Mouse (Mus musculus): ENCODE data around the gene Cyp2f2. TPM values are rescaled to one million over a fixed set of nuclear protein-coding genes. Genes with fewer than 3 reads are reported as not detected.

Gene Cyp2f2
- total and polyA plus RNA-seq, 3 experiments = 0.60 to 220 (median 0.93) TPM

- H3K4me3 ChIP-seq = no peak overlapping the region
- no peaks in the 10 kb centered on the region for H3K36me3 ChIP-seq (ENCODE audit: control insufficient read depth, insufficient read depth, low read length)
- no peak overlapping the region for H3K27ac ChIP-seq
- H3K9ac ChIP-seq (ENCODE audit: low read depth, low read length) = no peak overlapping the region
- no peak for DNase-seq
- intact Hi-C loops (cut with DNase I) = loop anchor here (10.0 kb wide), 1 partner anchor 350 kb away; no protein-coding TSS in a partner anchor
- H3K27me3 ChIP-seq (ENCODE audit: control insufficient read depth, insufficient read depth, low read length) = no peaks in the 10 kb centered on the region
- no peaks in the 10 kb centered on the region for H3K4me1 ChIP-seq (ENCODE audit: control insufficient read depth, insufficient read depth, low read length)
- H3K79me2 ChIP-seq (replicated peaks; ENCODE audit: control insufficient read depth, insufficient read depth, low read length) = no peaks in the 10 kb centered on the region
- no peak for TF ChIP-seq CTCF (IDR thresholded peaks at IDR 0.05)
- TF ChIP-seq EP300 (IDR thresholded peaks at IDR 0.05; ENCODE audit: insufficient read depth, low read depth, low read length) = no peak
- no peak for TF ChIP-seq POLR2A (IDR thresholded peaks at IDR 0.05; ENCODE audit: insufficient read depth, low read depth, low read length)
- WGBS = 71% methylated on average over 4 of the region's 4 CpGs
Measured at GRCm38 (mm10) chr7:27124969-27125368, 5.3 kb downstream of the Cyp2f2 start.

- Histone ChIP-seq H3K79me2 (replicated peaks; ENCODE audit: control insufficient read depth, insufficient read depth, low read length) (no peaks in the 10 kb centered on the region), H3K4me3 (no peak overlapping the region), H3K36me3 (ENCODE audit: control insufficient read depth, insufficient read depth, low read length) (no peaks in the 10 kb centered on the region), H3K9ac (ENCODE audit: low read depth, low read length) (no peak overlapping the region), H3K27ac (no peak overlapping the region), H3K27me3 (ENCODE audit: control insufficient read depth, insufficient read depth, low read length) (no peaks in the 10 kb centered on the region), H3K4me1 (ENCODE audit: control insufficient read depth, insufficient read depth, low read length) (no peaks in the 10 kb centered on the region)
- DNase-seq = peak in 1 of 2 experiments; percentile 13
- peak; percentile 62 for TF ChIP-seq CTCF (IDR thresholded peaks at IDR 0.05)
- no peak for TF ChIP-seq POLR2A (IDR thresholded peaks at IDR 0.05; ENCODE audit: insufficient read depth, low read depth, low read length)
- TF ChIP-seq EP300 (IDR thresholded peaks at IDR 0.05; ENCODE audit: insufficient read depth, low read depth, low read length) = no peak
- intact Hi-C loops (cut with DNase I) = loop anchor here (10.0 kb wide), 1 partner anchor 353 kb away; no protein-coding TSS in a partner anchor
- WGBS = 48% methylated on average over 3 of the region's 3 CpGs
Measured at GRCm38 (mm10) chr7:27128162-27128561, 8.5 kb downstream of the Cyp2f2 start.

- no peaks in the 10 kb centered on the region for H3K4me1 ChIP-seq (ENCODE audit: control insufficient read depth, insufficient read depth, low read length)
- intact Hi-C loops (cut with DNase I) = loop anchor here (10.0 kb wide), 1 partner anchor 354 kb away; no protein-coding TSS in a partner anchor
- no peak for DNase-seq
- no peak overlapping the region for H3K9ac ChIP-seq (ENCODE audit: low read depth, low read length)
- H3K4me3 ChIP-seq = no peak overlapping the region
- no peak overlapping the region for H3K27ac ChIP-seq
- no peaks in the 10 kb centered on the region for H3K79me2 ChIP-seq (replicated peaks; ENCODE audit: control insufficient read depth, insufficient read depth, low read length)
- H3K27me3 ChIP-seq (ENCODE audit: control insufficient read depth, insufficient read depth, low read length) = no peaks in the 10 kb centered on the region
- no peaks in the 10 kb centered on the region for H3K36me3 ChIP-seq (ENCODE audit: control insufficient read depth, insufficient read depth, low read length)
- no peak for TF ChIP-seq POLR2A (IDR thresholded peaks at IDR 0.05; ENCODE audit: insufficient read depth, low read depth, low read length)
- TF ChIP-seq EP300 (IDR thresholded peaks at IDR 0.05; ENCODE audit: insufficient read depth, low read depth, low read length) = no peak
- no peak for TF ChIP-seq CTCF (IDR thresholded peaks at IDR 0.05)
- WGBS = 54% methylated on average over 13 of the region's 13 CpGs
Measured at GRCm38 (mm10) chr7:27128946-27129345, 9.2 kb downstream of the Cyp2f2 start.

GRCm38 (mm10) chr7:27129811-27130210 is 10.1 kb downstream of the Cyp2f2 start:
- intact Hi-C loops (cut with DNase I) = loop anchor here (5.0 to 10.0 kb wide), 2 partner anchors 355 to 557 kb away; partner anchors contain the start of gene Zfp607b
- WGBS = 83% methylated on average over 12 of the region's 12 CpGs

GRCm38 (mm10) chr7:27130521-27131370 is 11.0 kb downstream of the Cyp2f2 start:
- no peak overlapping the region for H3K9ac ChIP-seq (ENCODE audit: low read depth, low read length)
- H3K4me1 ChIP-seq (ENCODE audit: control insufficient read depth, insufficient read depth, low read length) = no peaks in the 10 kb centered on the region
- H3K27me3 ChIP-seq (ENCODE audit: control insufficient read depth, insufficient read depth, low read length) = no peaks in the 10 kb centered on the region
- H3K79me2 ChIP-seq (replicated peaks; ENCODE audit: control insufficient read depth, insufficient read depth, low read length) = no peaks in the 10 kb centered on the region
- H3K27ac ChIP-seq = no peak overlapping the region
- 83% methylated on average over 22 of the region's 22 CpGs for WGBS
- no peaks in the 10 kb centered on the region for H3K36me3 ChIP-seq (ENCODE audit: control insufficient read depth, insufficient read depth, low read length)
- intact Hi-C loops (cut with DNase I) = loop anchor here (5.0 kb wide), 1 partner anchor 557 kb away; the partner anchor contains the start of gene Zfp607b
- DNase-seq = no peak
- H3K4me3 ChIP-seq = no peak overlapping the region
- TF ChIP-seq POLR2A (IDR thresholded peaks at IDR 0.05; ENCODE audit: insufficient read depth, low read depth, low read length) (no peak), CTCF (IDR thresholded peaks at IDR 0.05) (no peak), EP300 (IDR thresholded peaks at IDR 0.05; ENCODE audit: insufficient read depth, low read depth, low read length) (no peak)

More at GRCm38 (mm10) chr7:27129811-27130210, 10.1 kb downstream of the Cyp2f2 start:
- TF ChIP-seq EP300 (IDR thresholded peaks at IDR 0.05; ENCODE audit: insufficient read depth, low read depth, low read length) (no peak), POLR2A (IDR thresholded peaks at IDR 0.05; ENCODE audit: insufficient read depth, low read depth, low read length) (no peak), CTCF (IDR thresholded peaks at IDR 0.05) (no peak)
- H3K27me3 ChIP-seq (ENCODE audit: control insufficient read depth, insufficient read depth, low read length) = no peaks in the 10 kb centered on the region
- H3K36me3 ChIP-seq (ENCODE audit: control insufficient read depth, insufficient read depth, low read length) = no peaks in the 10 kb centered on the region
- no peak overlapping the region for H3K27ac ChIP-seq
- no peaks in the 10 kb centered on the region for H3K4me1 ChIP-seq (ENCODE audit: control insufficient read depth, insufficient read depth, low read length)
- H3K79me2 ChIP-seq (replicated peaks; ENCODE audit: control insufficient read depth, insufficient read depth, low read length) = no peaks in the 10 kb centered on the region
- no peak overlapping the region for H3K9ac ChIP-seq (ENCODE audit: low read depth, low read length)
- no peak overlapping the region for H3K4me3 ChIP-seq
- no peak for DNase-seq

- Histone ChIP-seq H3K79me2 (replicated peaks; ENCODE audit: control insufficient read depth, insufficient read depth, low read length) (no peaks in the 10 kb centered on the region), H3K4me3 (no peak overlapping the region), H3K9ac (ENCODE audit: low read depth, low read length) (no peak overlapping the region), H3K36me3 (ENCODE audit: control insufficient read depth, insufficient read depth, low read length) (no peaks in the 10 kb centered on the region), H3K4me1 (ENCODE audit: control insufficient read depth, insufficient read depth, low read length) (no peaks in the 10 kb centered on the region), H3K27ac (no peak overlapping the region), H3K27me3 (ENCODE audit: control insufficient read depth, insufficient read depth, low read length) (no peaks in the 10 kb centered on the region)
- 58% methylated on average over 2 of the region's 2 CpGs for WGBS
- no peak for DNase-seq
- no peak for TF ChIP-seq EP300 (IDR thresholded peaks at IDR 0.05; ENCODE audit: insufficient read depth, low read depth, low read length)
- peak; percentile 24; the same call in 1 of the 2 replicates for TF ChIP-seq CTCF (IDR thresholded peaks at IDR 0.05)
- intact Hi-C loops (cut with DNase I) = loop anchor here (5.0 kb wide), 1 partner anchor 556 kb away; the partner anchor contains the start of gene Zfp607b
Measured at GRCm38 (mm10) chr7:27131387-27131786, 11.7 kb downstream of the Cyp2f2 start.

Data from heart, adult 2 months (tissue).